Mouse (Mus musculus): ENCODE measurements around the gene Zfp426. TPM values are rescaled to one million over a fixed set of nuclear protein-coding genes. Genes with fewer than 3 reads are reported as not detected.

Gene Zfp426
- polyA plus RNA-seq (2012; rRNA removed), result 7.5 and 8.3 TPM in 2 replicates

- DNase-seq (ENCODE audit: low read depth), result no peak
Observed at GRCm38 (mm10) chr9:20492527-20493233, at the start of gene Zfp426. TSS of gene Zfp426 (minus strand) at chr9:20492746.

DNA sequence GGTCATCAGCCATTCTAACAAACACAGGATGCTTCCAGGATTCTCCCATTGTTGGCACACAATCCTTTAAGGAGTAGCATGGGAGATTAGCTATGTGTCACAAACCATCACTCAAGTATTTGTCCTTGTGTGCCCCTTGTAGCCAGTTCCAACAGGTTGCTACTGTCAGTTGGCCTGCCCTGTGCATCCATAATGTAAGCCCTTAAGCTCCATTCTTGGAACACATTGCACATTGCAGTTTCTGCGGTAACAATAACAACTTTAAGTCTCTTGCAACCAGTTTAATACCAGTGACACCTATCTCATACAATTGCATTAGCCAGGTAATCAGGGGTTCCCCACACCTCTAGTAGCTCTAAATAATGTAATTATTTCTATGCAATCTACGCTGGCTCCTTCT lies 44.1 kb upstream of the Zfp426 start:
- DNase-seq (ENCODE audit: low read depth), result peak; percentile 68

DNA sequence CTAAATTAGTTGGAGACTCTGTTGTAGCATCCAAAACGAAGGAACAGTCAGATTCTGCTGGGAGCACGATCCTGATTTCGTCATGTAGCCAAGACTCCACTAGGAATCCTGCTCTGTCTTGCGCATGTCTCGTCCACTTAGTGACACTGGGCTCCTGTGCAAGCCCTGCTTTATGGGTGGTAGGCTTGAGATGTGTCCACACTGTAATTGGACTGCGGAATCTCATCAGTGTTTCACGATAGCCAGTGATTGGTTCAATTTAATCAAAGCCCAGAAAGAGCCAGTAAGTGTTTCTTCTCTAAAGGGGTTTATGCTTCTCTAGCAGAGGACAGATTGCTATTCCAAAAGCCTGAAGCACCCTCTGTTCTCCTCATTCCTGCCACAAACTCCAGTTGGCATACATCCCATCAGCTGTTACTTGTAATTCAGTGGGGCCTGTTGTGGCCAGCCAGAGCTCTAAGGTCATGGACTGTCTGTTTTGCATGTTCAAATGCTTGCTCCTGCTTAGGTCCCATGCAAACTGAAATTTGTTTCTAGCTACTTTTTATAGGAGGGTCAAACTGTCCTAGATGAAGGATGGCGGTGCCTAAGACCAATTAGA lies 41.9 kb upstream of the Zfp426 start:
- no peak for DNase-seq (ENCODE audit: low read depth)

- DNase-seq (ENCODE audit: low read depth), result no peak
Observed at GRCm38 (mm10) chr9:20521306-20521957, 28.9 kb upstream of the Zfp426 start, which contains the start of gene Zfp266. TSS of gene Zfp266 (minus strand) at chr9:20521417.

DNA sequence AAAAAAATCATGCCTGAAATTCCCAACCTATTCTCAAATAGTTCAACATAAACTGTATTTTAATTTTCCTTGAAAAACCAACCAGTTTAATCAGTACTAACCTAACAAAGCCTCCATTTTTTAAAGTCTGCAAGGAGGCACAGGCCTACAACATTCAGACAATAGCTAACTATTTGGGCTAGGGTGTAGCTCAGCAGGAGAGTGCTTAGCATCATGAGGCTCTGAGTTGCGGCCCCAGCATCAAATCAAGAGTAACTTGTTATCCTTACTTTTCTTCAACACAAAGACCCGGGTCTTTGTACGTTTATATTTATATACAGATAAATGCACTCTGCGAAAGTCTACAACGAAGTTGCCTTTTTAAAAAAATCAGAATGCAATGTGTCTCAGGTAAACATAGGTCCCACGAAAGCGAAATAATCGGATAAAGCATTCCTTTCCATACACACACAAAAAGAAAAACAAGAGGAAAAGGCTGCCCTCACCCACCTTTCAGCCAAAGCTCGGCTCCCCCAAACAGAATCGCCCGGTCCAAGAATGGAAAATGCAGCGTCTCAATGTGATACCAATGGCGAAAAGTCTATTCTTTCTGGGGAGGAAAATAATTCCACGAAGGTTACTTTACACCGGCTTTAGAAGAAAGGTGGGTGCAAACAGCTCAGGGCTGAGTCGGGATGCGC lies 28.1 kb upstream of the Zfp426 start:
- DNase-seq (ENCODE audit: low read depth), result no peak

DNA sequence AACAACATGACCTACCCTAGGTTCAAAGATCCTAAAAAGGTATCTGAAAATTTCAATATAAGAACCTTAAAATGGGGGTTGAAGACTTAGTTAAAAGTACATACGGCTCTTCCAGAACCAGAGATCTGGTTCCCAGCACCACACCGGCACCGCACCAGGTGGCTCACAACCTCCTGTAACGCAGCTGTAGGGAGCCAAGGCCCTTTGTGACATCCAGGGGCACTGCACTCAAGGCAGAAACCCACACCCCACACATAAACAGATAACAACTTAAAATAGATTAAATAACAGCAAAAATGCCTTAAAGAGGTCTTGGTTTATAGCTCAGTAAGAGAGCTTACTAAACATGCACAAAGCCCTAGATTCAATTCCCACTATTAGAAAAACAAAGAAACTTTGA lies 27.4 kb upstream of the Zfp426 start:
- no peak for DNase-seq (ENCODE audit: low read depth)

GRCm38 (mm10) chr9:20518708-20519107 lies 26.2 kb upstream of the Zfp426 start:
- no peak for DNase-seq (ENCODE audit: low read depth)

- no peak for DNase-seq (ENCODE audit: low read depth)
Observed at GRCm38 (mm10) chr9:20517727-20518126, 25.2 kb upstream of the Zfp426 start.

DNA sequence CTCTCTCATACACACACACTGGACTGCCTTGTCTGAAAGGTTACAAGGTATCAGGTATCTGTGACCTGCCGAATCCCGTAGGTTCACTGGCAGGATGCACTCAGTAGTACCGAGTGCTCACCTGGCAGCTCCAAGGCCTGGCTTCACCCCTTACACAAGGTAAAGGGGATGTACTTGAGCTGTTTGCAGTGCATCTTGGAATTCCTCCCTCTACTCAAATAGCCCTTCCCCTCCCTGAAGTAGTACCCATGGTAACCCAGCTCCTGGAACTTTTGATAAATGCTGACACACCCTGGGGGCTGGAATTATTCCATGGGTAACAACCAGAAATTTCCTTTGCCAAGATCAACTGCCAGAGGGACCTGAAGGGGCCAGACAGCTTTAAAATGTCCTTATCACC lies 21.5 kb upstream of the Zfp426 start:
- DNase-seq (ENCODE audit: low read depth), result no peak

DNA sequence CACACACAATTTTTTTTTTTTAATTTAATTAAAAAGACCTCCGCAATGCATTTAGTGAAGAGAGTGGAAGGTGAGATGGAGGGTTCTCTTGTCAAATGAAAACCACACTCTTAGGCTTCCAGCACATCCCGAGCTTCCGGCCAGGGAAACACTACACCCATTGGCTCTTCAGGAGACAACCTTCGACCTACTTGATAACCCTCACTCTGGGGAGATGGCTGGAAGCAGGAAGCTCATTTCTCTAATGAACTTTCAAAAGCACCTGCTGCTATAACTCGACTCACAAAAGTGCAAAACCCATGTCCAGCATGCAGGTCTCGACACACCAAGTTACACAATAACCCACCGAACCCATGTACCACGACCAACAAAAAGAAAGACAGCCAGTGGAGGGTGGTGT lies 20.2 kb upstream of the Zfp426 start:
- DNase-seq (ENCODE audit: low read depth), result no peak

DNA sequence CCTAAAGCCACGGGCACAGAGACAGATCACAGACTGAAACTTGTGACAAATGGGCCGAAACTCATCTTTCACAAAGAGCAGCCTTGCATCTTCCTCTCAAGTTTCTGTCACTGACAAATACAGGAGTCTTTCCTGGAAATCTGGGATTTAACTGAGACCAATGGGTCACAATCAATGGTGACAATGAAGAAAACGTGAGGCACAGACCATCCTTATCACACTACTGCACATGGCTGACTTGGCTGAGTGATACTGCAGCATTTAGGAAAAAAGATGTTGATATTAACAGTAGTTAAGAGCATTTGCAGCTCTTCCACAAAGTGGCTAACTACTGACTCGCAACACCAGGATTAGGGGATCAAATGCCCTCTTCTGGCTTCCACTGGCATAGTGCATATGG lies 19.1 kb upstream of the Zfp426 start:
- no peak for DNase-seq (ENCODE audit: low read depth)

GRCm38 (mm10) chr9:20510346-20510745 lies 17.8 kb upstream of the Zfp426 start:
- no peak for DNase-seq (ENCODE audit: low read depth)

DNA sequence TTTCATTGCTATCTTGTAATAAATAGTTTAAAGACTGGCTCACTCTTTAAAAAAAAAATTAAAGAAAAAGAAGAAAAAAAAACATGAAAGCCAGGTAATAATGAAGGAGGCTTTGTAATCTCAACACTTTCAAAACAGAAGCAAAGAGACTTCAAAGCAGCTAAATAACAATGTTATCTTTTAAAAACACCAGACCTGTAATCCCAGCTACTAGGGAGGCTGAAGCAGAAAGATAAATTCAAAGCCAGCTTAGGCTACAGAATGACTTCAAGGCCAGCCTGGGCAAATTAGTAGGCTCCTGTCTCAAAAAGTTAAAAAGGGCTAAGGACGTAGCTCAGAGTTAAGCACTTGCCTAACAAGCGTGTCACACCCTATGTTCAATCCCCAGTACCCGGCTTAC lies 17.1 kb upstream of the Zfp426 start:
- no peak for DNase-seq (ENCODE audit: low read depth)

GRCm38 (mm10) chr9:20504801-20505200 lies 12.3 kb upstream of the Zfp426 start:
- DNase-seq (ENCODE audit: low read depth), result no peak

DNA sequence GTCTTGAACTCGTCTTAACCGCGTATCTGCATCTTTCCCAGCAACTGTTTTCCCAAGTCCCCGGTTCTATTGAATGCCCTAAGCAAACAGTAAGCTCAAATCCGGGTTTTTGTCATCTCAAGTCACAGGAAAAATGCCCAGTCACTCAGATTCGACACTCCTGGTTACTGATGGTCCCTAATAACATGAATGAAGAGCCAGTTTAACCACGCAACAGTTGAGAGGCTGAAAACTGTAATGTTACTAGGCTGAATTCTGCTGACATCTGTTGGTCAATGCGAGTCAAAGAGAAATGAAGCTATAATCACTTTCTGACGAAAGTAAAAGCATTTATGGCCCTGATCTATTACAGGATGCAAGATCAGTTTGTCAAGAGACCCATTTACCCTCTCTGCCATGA lies 735 bp upstream of the Zfp426 start:
- DNase-seq (ENCODE audit: low read depth), result no peak

DNA sequence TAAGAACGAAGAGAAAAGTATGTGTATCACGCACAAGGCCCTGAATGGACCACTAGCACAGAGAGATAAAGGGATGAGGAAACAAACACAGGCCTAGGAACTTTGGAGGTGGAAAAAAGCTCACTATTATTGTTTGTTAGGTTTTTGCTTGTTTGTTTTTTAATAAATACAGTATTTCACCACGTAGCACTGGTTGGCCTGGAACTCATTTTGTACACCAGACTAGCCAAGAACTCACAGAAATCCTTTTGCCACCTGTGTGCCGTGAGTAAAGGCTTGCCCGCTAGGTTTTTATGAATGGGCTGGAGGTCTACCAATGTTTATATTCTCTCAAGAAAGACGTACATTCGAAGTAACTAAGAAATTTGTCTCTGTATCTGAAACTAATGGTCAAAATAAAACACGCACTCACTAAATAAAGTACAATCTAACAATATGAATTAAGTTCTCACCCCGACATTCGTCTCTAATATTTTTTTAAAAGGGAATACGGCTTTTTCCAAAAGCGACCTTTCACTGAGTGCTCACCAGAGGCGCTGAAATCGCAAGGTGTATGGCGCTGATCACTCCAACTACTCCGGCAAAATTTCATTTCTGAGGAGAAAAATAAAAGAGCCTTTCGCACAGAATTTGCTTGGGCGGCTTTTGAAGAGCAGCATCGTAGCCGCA lies 554 bp downstream of the Zfp426 start:
- DNase-seq (ENCODE audit: low read depth), result no peak

DNA sequence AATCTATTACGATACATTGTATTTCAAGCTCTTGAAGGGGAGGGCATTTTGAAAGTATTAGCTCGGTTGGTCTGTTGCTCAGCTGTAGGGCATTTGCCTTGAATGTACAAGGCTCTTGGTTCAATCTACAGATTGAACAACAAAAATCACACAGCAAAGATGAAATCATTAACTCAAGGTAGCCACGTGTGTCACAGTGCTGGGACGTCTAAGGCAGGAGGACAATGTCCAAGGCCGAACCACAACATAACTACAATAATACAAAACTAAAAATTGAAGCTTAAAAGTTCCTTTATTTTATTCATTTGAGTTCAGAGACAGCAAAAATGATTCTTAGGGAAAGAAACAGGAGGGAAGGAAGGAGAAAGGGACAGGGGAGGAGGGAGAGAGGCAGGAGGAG lies 3.0 kb downstream of the Zfp426 start:
- DNase-seq (ENCODE audit: low read depth), result no peak

DNA sequence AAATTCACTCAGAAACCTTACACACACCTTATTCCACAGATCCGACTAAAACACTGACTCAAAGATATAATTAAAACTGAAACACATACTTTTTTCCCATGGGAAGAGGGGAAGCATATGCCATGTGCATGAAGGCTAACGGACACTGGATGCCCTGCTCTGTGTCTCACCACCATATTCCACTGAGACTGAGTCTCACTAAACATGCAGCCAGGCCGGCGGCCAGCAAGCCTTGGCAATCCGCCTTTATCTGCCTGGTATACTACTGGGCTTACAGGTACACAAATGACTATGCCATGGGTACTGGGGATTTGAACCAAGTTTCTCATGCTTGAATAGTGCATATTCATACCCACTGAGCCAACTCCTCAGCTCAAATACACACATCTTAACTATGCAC lies 13.2 kb downstream of the Zfp426 start:
- DNase-seq (ENCODE audit: low read depth), result no peak

- DNase-seq (ENCODE audit: low read depth), result no peak
Observed at GRCm38 (mm10) chr9:20476632-20477031, 15.9 kb downstream of the Zfp426 start.

DNA sequence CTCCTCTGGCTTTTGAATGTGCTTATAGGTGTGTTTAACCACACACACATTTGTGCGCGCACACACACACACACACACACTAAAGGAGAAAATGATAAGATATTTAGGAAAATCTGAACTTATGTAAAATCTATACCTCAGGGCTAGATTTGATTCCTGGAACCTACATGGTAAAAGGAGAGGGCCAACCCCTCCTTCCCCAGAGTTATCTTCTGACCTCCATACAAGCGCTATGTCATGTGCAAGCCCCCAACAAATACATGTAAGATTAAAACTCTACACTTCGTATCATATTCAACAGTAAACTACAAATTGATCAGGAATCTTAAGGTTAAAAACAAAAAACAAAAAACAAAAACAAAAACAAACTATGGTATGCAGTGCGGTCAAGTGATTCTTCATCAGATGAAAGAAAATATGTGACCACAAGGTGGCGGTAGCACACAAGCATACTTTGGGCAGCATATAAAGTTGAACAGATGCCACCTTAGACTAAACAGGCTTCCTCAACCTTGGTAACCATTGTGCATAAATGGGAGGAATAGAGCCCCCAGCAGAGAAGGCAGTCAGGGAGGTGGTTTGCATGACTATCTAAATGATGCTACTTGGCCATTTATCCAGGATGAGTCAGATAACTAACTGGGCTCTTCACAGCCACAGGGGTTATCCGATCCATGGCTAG lies 25.6 kb downstream of the Zfp426 start:
- no peak for DNase-seq (ENCODE audit: low read depth)
